Mouse (Mus musculus) CH12.LX (cell line): ENCODE measurements around the gene Pcmt1.

Experiments
- CTCF ChIP-seq, 2 experiments: IDR thresholded peaks in 1 of 2; conservative IDR thresholded peaks in 1 of 2; 2 replicates each; pipeline ENCODE4 v1.5.1; 2011 to 2012; ENCODE audit warnings: low read depth in 2 of 2, low read length in 2 of 2, improper control_type of control experiment in 1 of 2, inconsistent platforms in 1 of 2, mild to moderate bottlenecking in 1 of 2, moderate library complexity in 1 of 2
- ELF1 ChIP-seq: IDR thresholded peaks from 2 replicates; pipeline ENCODE4 v1.6.1; 2014; ENCODE audit warnings: low read depth, mild to moderate bottlenecking, inconsistent platforms, low read length, improper control_type of control experiment
- MAFK ChIP-seq: IDR thresholded peaks from 2 replicates; pipeline ENCODE4 v1.6.1; 2011; ENCODE audit warnings: low read length, improper control_type of control experiment; ENCODE audit not compliant: insufficient replicate concordance
- POLR2AphosphoS2 ChIP-seq: IDR thresholded peaks from 2 replicates; pipeline ENCODE4 v1.6.1; 2011; ENCODE audit warnings: low read depth, low read length, improper control_type of control experiment
- TCF12 ChIP-seq: IDR thresholded peaks from 2 replicates; pipeline ENCODE4 v1.6.1; 2014; ENCODE audit warnings: low read depth, mild to moderate bottlenecking, inconsistent platforms, low read length, improper control_type of control experiment
- USF1 ChIP-seq: IDR thresholded peaks from 2 replicates; pipeline ENCODE4 v1.6.1; 2014; ENCODE audit warnings: low read depth, mild to moderate bottlenecking, inconsistent platforms, low read length, improper control_type of control experiment
- ZMIZ1 ChIP-seq: IDR thresholded peaks from 2 replicates; pipeline ENCODE4 v1.6.1; 2012; ENCODE audit warnings: low read depth, mild to moderate bottlenecking, inconsistent platforms, low read length, improper control_type of control experiment

- no peak for TF ChIP-seq CTCF (conservative IDR thresholded peaks at IDR 0.05 in 1 of 2, IDR thresholded peaks at IDR 0.05 in 1 of 2; ENCODE audit: low read depth in 2 of 2, low read length in 2 of 2)
- no peak for TF ChIP-seq ZMIZ1
- no peak for TF ChIP-seq USF1
- no peak for TF ChIP-seq ELF1
- TF ChIP-seq POLR2AphosphoS2, result no peak
- no peak for TF ChIP-seq TCF12
- no peak for TF ChIP-seq MAFK
These were observed 29.9 kb downstream of the Pcmt1 start for GRCm38 (mm10) chr10:7651057-7651456.
